Mouse (Mus musculus) bone marrow, adult 2 months (tissue): ENCODE measurements around the gene Tmeff2.

Experiments
- CTCF ChIP-seq: fragments of 200-500 bp; IDR thresholded peaks from 2 replicates; pipeline ENCODE4 v1.5.1; 2011; ENCODE audit warnings: low read length, control low read depth; ENCODE audit not compliant: control insufficient read depth, insufficient read depth
- POLR2A ChIP-seq: fragments of 200-500 bp; IDR thresholded peaks from 2 replicates; pipeline ENCODE4 v1.6.1; 2011; ENCODE audit warnings: low read depth, mild to moderate bottlenecking, control low read depth, low read length, borderline replicate concordance; ENCODE audit not compliant: control insufficient read depth

GRCm38 (mm10) chr1:51040249-51040648 is 139.8 kb downstream of the Tmeff2 start:
- TF ChIP-seq POLR2A = no peak
- no peak for TF ChIP-seq CTCF
